Mouse (Mus musculus) heart, adult 8-10 months (tissue): ENCODE data around the gene Zfp219. TPM values are rescaled to one million over a fixed set of nuclear protein-coding genes. Genes with fewer than 3 reads are reported as not detected.

Experiments
- DNase-seq: peaks from one replicate; pipeline ENCODE4 v3.0.0; 2022; ENCODE audit warnings: low spot score
- total RNA-seq, 4 experiments: library from RNA; stranded (reverse); gene quantifications; 2 replicates each; pipeline ENCODE4 v1.2.4; 2022

The Zfp219 gene
- total RNA-seq, 4 experiments from 2014 or later = 22.5 to 29.9 (median 24.6) TPM

DNA sequence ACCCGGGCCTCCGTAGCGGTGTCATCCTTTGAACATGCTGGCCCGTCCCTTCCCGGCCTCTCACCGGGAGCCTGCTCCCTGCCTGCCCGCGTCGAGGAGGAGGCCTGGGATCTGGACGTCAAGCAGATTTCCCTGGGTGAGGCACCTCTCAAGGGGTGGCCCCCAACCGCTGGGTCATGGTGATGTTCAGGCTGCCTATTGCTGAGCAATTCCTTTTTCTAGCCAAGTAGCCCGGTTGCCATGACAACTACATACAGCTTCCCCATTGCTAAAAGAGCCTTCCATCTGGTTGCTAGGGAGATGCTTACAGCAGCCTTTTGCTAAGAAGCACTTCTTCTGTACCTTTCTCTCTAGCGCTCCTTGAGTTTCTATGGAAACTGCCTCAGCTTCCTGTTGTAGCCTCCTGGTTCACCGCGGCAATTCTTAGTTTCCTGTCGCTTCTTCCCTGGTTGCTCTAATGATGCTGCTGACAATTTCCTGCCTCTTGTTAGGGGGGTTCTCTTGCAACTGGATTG is 16.5 kb downstream of the Zfp219 start:
- DNase-seq = peak; percentile 35

DNA sequence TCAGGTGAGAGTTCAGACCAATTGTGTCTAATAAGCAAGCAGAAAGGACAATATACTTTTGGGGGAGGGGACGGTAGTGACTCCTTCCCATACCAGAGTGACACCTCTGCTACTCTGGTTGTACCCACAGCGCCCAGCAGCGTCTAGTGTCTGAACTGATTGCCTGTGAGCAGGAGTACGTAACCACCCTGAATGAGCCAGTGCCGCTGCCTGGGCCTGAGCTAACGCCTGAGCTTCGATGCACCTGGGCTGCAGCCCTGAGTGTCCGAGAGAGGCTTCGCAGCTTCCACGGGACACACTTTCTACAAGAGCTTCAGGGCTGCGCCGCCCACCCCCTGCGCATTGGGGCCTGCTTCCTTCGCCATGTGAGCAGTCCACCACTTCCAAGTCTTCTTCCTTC is 23.1 kb downstream of the Zfp219 start:
- no peak for DNase-seq

DNA sequence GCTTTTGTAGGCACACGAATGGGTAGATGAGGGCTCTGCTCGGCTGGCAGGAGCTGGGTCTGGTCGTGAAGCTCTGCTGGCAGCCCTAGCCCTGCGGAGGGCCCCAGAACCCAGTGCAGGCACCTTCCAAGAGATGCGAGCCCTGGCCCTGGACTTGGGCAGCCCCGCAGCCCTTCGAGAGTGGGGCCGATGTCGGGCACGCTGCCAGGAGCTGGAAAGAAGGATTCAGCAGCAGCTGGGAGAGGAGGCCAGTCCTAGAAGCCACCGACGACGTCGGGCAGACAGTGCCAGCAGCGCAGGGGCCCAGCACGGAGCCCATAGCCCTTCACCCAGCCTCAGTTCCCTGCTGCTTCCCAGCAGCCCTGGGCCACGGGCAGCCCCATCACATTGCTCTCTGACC is 23.7 kb downstream of the Zfp219 start:
- DNase-seq = no peak

DNA sequence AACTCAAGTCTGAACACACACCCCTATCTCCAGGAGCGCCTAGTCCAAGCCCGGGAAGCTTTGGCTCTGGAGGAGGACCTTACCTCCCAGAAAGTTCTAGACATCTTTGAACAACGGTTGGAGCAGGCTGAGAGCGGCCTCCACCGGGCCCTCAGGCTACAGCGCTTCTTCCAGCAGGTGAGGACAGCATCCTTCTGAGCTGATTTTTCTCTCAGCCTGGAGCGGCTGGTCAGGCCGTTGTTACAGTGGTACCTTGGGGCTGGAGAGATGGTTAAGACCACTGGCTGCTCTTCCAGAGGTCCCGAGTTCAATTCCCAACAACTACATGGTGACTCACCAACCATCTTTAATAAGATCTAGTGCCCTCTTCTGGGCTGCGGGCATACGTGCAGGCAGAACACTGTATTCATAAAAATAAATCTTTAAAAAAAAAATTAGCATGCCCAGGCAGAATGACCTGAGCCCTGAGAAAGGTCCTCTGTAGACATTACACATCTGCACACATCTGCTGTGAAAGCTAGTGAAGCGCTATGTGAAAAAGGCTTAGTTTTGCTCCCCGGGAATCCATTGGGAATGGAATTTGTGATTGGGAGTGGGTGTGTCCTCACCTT is 24.2 kb downstream of the Zfp219 start:
- no peak for DNase-seq

DNA sequence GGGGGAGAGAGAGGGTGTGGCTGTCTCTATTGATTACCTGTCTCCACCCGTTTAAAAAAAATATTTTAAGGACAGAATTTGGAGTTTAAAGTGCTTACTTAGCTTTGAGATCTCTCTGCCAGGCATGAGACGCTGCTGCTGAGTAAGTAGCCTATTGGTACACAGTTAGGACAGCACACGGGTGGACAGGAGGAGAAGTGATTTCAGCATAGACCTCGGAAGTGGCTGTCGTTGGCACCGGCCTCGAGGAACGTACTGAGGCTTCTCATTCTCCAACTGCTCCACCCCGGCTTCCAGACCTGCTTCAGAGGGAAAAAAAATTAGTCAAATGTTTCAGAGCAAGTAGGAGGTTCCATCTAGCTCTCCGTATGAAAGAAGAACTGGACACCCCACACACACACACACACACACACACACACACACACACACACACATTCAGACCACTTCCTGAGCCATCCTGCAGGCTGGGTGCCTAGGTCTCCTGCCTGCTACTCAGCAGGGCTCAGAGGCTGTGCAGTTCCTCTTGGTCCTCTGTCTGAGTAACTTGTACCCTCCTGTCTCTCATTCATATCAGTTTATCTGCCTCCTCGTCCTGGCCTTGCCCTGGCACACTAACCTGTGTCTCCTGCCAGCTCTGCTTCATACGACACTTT is 25.2 kb downstream of the Zfp219 start:
- no peak for DNase-seq

DNA sequence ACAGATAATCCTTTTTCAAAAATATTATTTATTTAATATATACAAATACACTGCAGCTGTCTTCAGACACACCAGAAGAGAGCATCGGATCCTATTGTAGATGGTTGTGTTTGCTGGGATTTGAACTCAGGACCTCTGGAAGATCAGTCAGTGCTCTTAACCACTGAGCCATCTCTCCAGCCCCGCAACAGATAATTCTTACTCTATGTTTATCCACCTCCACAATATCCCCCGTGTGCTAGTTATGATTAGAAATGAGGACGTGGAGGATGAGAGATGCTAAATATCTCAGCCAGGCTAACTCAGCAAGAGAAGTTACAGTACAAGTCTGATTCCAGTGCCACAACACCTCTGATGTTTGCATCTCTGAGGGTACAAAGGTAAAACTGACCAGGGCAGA is 26.1 kb downstream of the Zfp219 start:
- DNase-seq = no peak

DNA sequence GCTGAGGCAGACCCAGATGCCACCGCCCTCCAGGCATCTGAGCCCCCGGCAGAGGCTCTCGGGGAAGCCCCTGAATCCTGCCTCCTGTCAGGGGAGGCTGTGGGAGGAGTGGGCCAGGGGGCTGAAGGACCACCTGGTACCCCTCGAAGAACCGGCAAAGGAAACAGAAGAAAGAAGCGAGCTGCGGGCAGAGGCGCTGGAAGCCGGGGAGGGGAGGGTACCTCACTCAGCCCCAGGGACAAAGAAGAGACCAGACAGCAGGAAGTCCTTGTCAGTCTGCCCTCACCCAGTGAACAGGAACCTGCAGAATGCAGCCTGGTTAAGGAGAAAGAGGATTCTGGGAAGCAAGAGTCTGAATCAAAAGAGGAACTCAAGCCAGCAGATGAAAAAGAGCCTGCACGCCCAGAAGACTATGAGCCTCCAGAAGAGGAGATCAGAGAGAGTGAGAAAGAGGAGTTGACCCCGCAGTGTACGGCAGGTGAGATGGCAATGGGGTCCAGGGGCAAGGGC is 31.0 kb downstream of the Zfp219 start:
- no peak for DNase-seq

DNA sequence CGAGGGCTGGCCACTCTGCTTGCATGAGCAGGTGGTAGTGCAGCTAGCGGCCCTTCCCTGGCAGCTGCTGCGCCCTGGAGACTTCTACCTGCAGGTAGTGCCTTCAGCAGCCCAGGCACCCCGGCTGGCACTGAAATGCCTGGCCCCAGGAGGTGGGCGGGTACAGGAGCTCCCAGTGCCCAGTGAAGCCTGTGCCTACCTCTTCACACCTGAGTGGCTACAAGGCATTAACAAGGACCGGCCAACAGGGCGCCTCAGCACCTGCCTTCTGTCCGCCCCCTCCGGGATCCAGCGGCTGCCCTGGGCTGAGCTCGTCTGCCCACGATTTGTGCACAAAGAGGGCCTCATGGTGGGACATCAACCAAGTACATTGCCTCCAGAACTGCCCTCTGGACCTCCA is 31.8 kb downstream of the Zfp219 start:
- no peak for DNase-seq

DNA sequence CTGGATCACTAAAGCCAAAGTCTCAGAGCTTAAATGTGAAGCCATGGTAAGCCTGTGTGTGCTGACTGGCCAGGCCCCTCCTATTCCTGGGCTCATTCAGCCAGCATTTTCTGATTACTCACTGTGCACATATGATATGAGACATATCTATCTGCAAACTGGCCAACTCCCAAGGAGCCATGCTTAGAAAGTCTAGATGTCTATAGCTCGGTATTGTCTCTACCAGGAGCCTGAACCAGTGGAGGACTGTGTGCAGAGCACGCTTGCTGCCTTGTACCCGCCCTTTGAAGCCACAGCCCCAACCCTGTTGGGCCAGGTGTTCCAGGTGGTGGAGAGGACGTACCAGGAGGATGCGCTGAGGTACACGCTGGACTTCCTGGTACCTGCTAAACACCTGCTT is 33.4 kb downstream of the Zfp219 start:
- DNase-seq = no peak

DNA sequence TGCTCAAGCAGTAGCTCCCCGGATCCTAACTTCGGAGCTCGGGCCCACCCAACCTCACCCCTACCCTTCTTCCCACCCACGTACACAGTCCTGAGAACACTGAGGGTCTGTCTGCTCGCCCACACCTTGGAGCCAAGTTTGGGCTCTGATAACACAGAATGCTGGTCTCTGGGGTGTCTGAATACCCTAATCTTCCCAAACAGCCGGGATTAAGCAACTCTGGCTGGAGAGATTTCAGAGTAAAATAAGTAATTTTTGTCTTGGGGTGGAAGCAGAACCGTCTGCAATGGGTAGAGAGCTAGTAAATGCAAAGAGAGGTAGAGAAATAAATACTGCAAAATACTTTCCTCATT is 34.4 kb downstream of the Zfp219 start:
- DNase-seq = no peak

DNA sequence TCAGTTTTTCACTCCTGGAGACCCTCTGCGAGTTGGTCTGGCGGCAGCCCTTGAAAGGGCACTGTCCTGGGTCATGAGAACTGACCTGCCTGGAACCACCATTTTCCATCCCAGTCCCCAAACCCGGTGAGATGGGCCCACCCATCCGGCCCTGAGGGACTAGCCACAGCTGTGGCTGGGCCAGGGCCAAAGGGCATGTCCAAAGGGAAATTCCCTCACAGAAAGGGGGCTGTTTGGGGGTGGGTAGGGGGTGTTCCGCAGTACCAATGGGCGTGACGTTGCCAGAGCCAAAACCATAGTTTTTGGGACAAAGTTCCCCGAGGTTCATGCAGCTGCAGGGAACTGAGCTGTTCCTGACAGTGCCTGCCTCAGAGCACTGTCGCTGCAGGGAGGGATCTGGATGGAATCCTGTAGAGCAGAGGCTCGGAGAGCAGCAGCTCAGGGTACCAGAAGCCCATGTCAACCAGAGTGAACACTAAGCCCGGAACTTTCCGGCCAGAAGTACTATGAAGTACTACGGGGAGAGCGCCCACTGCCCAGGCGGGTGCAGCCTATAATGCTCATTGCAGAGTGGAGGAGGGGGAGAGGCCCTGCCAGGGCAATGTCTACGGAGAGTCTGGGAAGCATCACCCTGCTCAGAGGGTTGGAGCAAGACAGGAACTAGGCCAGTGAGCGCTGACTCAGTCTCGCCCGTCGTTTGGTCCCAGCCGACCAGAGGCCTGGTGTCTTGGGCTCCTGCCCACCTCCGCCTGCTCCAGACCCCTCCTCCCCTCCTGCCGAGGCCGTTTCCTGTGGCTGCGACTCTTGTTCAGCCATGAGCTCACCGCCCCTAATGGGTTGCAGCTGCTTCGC is 35.0 kb downstream of the Zfp219 start:
- DNase-seq = peak; percentile 84

DNA sequence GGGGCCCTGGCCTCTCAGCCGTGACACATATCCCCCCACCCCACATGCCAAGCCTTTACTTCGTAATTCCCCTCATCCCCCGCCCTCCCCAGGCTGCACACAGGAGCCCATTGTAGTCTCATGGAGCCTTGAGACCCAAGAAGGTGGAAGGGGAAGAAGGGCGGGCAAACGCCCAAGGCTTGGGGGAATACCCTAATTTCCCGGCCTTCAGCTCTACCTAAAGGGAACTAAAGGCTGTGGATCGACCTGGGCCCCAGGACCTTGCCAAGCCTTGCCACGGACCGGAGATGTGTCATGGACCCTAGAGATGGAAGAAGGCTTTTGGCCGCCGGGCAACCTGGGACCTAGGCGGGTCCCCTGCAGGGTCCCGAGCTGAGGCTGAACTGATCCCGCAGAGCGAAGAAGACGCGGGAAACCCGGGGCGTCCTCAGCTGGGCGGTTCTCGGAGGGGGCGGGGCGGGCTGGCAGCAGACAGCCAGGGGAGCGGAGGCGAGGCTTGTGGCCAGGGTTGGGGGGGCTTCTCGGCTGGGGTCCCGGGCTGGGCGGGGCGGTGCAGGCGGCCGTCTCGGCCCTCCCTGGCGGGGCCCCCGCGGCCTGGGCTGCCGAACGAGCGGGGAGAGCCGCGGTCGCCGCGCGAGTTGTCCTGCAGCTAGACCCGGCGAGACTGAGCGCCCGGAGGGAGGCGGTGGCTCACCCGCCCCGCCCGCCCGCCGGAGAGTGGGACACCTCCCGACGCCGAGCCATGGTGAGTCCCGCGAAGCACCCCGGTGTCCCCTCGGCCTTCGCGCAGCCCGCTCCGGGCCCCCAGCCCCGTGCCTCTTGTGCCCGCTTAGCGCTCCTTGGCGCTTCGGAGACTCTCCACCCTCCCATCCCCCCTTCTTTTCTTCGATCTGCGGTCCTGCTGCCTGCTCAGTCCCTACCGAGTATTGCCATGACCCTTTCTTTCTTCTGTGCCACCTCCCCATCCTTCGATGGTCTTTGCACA is 36.0 kb downstream of the Zfp219 start, which contains the start of gene Arhgef40:
Gene Arhgef40, plus strand, starts transcription at position 473 of the 985 bp plus-strand sequence.
- DNase-seq = peak; percentile 58

DNA sequence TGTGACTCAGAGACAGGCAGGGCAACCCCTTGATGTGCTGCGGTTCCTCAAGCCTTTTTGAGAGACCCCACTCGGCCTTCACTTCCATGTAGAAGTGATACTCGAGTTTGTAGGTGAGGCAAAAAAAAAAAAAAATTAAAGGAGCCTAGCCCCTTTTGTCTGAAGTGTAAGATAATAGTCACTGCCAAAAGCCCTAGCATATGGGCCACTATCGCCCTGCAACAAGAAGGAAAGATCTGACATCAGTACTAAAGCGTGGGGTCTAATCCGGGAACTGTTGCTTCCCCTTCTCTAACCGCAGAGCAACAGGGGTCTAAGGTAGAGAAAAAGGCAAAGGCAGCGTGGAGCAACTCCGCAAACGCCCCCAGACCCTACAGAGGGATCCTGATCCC is 36.7 kb downstream of the Zfp219 start:
- DNase-seq = no peak

DNA sequence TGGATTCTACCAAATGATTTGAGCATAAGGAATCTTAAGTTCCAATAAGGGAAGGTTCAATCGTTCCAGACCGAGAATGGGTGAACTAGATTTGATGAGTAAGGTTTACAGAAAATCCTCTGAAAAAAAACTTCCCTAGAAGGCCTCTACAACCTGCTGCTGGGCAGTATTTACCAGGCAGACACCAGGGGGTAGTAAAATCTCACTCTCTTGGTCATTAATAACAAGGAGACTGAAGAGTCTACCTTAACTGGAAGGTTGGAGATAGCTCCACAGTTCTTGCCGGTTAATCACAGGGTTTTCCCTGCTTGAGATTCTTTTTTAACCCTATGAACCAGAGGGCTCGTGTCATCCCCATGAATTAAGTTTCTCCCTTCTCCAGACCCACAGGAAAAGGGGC is 37.3 kb downstream of the Zfp219 start:
- no peak for DNase-seq

DNA sequence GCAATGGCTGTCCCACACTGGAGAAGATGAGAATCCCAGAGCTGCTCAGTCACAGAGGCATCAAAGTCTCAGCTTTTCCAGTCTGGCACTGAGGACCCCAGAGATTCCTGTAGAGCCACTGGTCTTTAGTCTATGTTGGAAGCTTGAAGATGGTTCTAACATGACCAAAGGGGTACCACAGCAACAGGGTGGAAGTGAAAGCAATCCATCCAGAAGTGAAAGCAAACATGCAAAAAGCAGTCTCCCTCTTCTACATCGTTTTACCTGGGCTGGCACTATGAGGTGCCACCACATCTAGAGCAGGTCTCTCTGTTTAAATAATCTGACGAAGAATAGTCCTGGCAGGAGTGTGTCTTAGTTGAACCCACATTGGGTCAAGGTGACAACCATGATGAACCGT is 41.3 kb downstream of the Zfp219 start:
- DNase-seq = no peak

DNA sequence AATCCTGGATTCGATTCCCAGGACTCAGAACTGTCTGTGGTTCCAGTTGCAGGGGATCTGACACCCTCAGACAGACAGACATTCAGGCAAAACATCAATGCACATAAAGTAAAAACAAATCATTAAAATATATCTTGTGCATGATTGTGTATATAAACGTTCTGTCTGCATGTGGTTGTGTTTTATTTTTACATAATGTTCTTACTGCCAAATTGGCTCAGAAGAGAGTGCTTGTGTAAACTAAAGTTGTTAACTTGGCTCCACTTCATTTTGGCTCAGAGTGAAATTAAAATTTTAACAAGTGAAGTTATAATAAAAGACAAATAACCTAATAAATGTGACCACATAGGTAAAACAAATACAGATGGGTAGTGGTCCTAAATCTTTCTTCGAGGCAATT is 53.1 kb downstream of the Zfp219 start:
- no peak for DNase-seq

DNA sequence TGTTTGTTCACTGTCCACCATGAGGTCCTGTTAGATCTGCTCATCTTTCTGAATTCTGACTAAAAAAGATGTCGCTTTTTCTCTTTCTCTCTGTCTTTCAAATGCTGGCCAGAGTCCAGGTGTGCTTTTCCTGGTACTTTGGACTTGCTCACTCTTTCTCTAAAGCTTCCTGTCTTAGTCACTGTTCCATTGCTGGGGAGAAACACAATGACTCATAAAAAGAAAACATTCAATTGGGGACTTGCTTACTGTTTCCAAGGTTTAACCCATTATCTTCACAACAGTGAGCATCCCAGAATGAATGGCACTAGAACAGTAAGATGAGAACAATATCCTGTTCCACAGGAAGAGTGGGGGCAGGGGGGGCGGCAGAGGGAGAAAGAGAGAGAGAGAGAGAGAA is 60.2 kb downstream of the Zfp219 start:
- no peak for DNase-seq
